Mouse (Mus musculus): ENCODE measurements around the gene 1700003E16Rik. TPM values are rescaled to one million over a fixed set of nuclear protein-coding genes. Genes with fewer than 3 reads are reported as not detected.

1700003E16Rik gene
- polyA plus RNA-seq, 1 experiment from 2014 or later: 7.5 TPM

- H3K9me3 ChIP-seq (ENCODE audit: control insufficient read depth, low read length): no peaks in the 10 kb centered on the region
- ATAC-seq (ENCODE audit: low FRiP score) (no peak), DNase-seq (ENCODE audit: low spot score) (no peak)
- peaks cover 18% of the 10 kb centered on the region for H3K4me1 ChIP-seq (replicated peaks; ENCODE audit: control insufficient read depth, insufficient read depth, low read length)
- peak overlapping the region; percentile 36 for H3K4me3 ChIP-seq (replicated peaks; ENCODE audit: low read length)
- WGBS: 14% methylated on average over 5 of the region's 5 CpGs
- peaks cover 6% of the 10 kb centered on the region; the same call in 1 of the 2 replicates for H3K27me3 ChIP-seq (ENCODE audit: control insufficient read depth, insufficient read depth, low read length)
- peak overlapping the region; percentile 89 for H3K27ac ChIP-seq
- H3K9ac ChIP-seq: peak overlapping the region; percentile 64
- H3K4me2 ChIP-seq (replicated peaks): peak overlapping the region; percentile 59
- H3K36me3 ChIP-seq (replicated peaks; ENCODE audit: control insufficient read depth, insufficient read depth): no peaks in the 10 kb centered on the region
Measured at GRCm38 (mm10) chr6:83136291-83136880, 19.8 kb upstream of the 1700003E16Rik start.

DNA sequence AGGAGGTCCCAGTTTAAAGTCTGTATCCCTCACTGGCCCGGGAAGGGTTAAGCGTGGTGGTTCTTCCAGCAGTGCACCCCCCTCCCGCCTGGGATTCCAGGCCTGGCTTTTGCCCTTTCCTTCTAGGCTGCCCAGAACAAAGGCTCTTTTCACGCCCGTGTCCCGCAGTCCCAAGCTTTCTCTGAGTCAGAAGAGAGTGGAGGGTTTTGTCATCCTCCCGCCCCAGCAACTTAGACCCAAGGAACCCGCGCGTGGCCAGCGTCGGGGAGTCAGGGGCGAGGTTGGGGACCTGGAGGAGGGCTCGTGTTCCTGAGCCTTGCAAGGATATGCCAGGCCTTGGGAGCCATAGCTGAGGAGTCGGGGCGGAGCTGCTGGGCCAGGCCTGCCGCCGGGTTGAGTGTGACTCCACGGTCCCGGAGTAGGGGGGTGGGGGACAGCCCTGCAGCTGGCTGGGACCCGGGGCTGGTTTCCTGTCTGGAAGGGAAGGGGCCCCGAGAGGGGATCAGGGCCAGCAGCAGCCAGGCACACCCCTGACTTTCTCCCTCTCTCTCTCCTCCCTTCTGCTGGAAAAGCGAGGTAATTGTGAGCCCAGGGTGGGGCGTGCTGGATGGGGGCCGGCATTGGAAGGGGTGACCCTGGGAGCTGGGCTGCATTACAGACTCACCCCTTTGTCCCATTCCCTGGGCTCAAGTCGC lies 19.2 kb upstream of the 1700003E16Rik start:
- DNase-seq (ENCODE audit: low spot score) (peak; percentile 59), ATAC-seq (ENCODE audit: low FRiP score) (peak; percentile 73)
- Histone ChIP-seq H3K4me2 (replicated peaks) (peak overlapping the region; percentile 59), H3K27ac (peak overlapping the region; percentile 89), H3K4me3 (replicated peaks; ENCODE audit: low read length) (peak overlapping the region; percentile 36), H3K36me3 (replicated peaks; ENCODE audit: control insufficient read depth, insufficient read depth) (no peaks in the 10 kb centered on the region), H3K9me3 (ENCODE audit: control insufficient read depth, low read length) (no peaks in the 10 kb centered on the region), H3K9ac (peak overlapping the region; percentile 64), H3K27me3 (ENCODE audit: control insufficient read depth, insufficient read depth, low read length) (peaks cover 6% of the 10 kb centered on the region; the same call in 1 of the 2 replicates), H3K4me1 (replicated peaks; ENCODE audit: control insufficient read depth, insufficient read depth, low read length) (peaks cover 21% of the 10 kb centered on the region)
- under 1% methylated on average over 25 of the region's 26 CpGs for WGBS

DNA sequence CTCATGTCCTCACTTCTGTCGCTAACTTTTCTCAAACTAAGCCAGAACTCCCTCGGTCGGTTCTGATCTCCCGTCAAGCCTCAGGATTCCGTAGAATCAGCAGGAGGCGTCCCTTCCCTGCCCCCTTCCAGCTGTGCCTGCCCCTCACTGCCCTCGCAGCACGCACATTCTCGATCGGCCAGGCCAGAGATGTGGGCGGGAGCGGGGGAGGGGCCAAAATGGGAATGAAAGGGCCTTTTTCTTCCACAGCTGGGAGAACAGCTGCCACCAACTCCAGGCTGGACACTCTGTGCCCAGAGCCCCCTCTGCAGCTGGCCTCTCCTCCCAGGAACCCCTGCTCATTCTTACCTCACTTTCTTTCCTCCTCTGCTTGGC lies 18.6 kb upstream of the 1700003E16Rik start:
- Histone ChIP-seq H3K4me1 (replicated peaks; ENCODE audit: control insufficient read depth, insufficient read depth, low read length) (peaks cover 27% of the 10 kb centered on the region), H3K36me3 (replicated peaks; ENCODE audit: control insufficient read depth, insufficient read depth) (no peaks in the 10 kb centered on the region), H3K27me3 (ENCODE audit: control insufficient read depth, insufficient read depth, low read length) (peaks cover 6% of the 10 kb centered on the region; the same call in 1 of the 2 replicates), H3K4me2 (replicated peaks) (peak overlapping the region; percentile 59), H3K27ac (peak overlapping the region; percentile 89), H3K4me3 (replicated peaks; ENCODE audit: low read length) (peak overlapping the region; percentile 36), H3K9ac (peak overlapping the region; percentile 64), H3K9me3 (ENCODE audit: control insufficient read depth, low read length) (no peaks in the 10 kb centered on the region)
- ATAC-seq (ENCODE audit: low FRiP score) (peak; percentile 43; the same call in 1 of the 2 replicates), DNase-seq (ENCODE audit: low spot score) (peak; percentile 54)
- 0% methylated on average over 12 of the region's 12 CpGs for WGBS

DNA sequence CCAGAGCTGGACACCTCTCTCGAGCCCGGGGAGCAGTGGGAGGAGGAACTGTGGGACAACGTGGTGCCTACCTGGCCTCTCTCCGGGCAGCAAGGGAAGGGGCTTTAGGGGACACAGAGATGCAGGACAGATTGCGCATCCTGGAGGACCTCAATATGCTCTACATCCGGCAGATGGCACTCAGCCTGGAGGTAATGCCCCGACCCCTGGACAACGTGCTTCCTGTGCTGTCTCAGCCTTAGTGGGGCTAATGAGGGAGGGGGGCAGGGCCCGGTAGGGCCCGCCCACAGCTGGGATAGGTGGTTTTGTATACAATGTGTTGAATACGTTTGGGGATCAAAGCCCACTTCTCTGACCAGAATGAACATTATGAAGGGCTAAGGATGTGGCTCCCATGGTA lies 18.1 kb upstream of the 1700003E16Rik start:
- Histone ChIP-seq H3K9me3 (ENCODE audit: control insufficient read depth, low read length) (no peaks in the 10 kb centered on the region), H3K4me1 (replicated peaks; ENCODE audit: control insufficient read depth, insufficient read depth, low read length) (peaks cover 30% of the 10 kb centered on the region), H3K27me3 (ENCODE audit: control insufficient read depth, insufficient read depth, low read length) (peaks cover 6% of the 10 kb centered on the region; the same call in 1 of the 2 replicates), H3K9ac (peak overlapping the region; percentile 64), H3K4me3 (replicated peaks; ENCODE audit: low read length) (peak overlapping the region; percentile 36), H3K4me2 (replicated peaks) (peak overlapping the region; percentile 59), H3K36me3 (replicated peaks; ENCODE audit: control insufficient read depth, insufficient read depth) (no peaks in the 10 kb centered on the region), H3K27ac (peak overlapping the region; percentile 89)
- DNase-seq (ENCODE audit: low spot score): no peak
- peak; percentile 21; the same call in 1 of the 2 replicates for ATAC-seq (ENCODE audit: low FRiP score)
- WGBS: under 1% methylated on average over 11 of the region's 11 CpGs

DNA sequence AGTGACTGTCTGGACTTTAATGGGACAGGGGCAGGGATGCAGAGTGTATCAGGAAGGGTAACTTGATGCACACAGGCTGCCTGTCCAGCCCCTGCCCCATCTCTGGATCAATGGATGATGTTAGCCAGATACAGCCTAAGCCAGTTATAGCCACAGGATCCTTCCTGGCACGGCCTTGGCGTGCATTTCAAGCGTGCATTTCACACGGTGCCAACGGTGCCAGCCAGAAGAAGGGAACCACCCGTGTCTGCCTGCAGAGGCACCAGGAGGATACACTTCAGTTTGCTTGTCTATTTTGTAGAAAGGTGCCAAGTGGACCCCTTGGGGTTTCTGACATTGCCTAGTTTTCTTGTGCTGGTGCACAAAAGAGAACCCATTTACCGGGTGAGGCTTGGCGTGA lies 16.2 kb upstream of the 1700003E16Rik start:
- Histone ChIP-seq H3K9ac (no peak overlapping the region), H3K9me3 (ENCODE audit: control insufficient read depth, low read length) (no peaks in the 10 kb centered on the region), H3K27ac (no peak overlapping the region), H3K4me3 (replicated peaks; ENCODE audit: low read length) (no peak overlapping the region), H3K27me3 (ENCODE audit: control insufficient read depth, insufficient read depth, low read length) (peaks cover 6% of the 10 kb centered on the region; the same call in 1 of the 2 replicates), H3K4me1 (replicated peaks; ENCODE audit: control insufficient read depth, insufficient read depth, low read length) (peaks cover 32% of the 10 kb centered on the region), H3K36me3 (replicated peaks; ENCODE audit: control insufficient read depth, insufficient read depth) (no peaks in the 10 kb centered on the region), H3K4me2 (replicated peaks) (no peak overlapping the region)
- ATAC-seq (ENCODE audit: low FRiP score) (no peak), DNase-seq (ENCODE audit: low spot score) (no peak)
- 89% methylated on average over 8 of the region's 8 CpGs for WGBS

- Histone ChIP-seq H3K36me3 (replicated peaks; ENCODE audit: control insufficient read depth, insufficient read depth) (no peaks in the 10 kb centered on the region), H3K9me3 (ENCODE audit: control insufficient read depth, low read length) (no peaks in the 10 kb centered on the region), H3K4me3 (replicated peaks; ENCODE audit: low read length) (no peak overlapping the region; the same call in 1 of the 2 replicates), H3K4me1 (replicated peaks; ENCODE audit: control insufficient read depth, insufficient read depth, low read length) (peaks cover 32% of the 10 kb centered on the region), H3K27ac (no peak overlapping the region), H3K4me2 (replicated peaks) (peak overlapping the region; percentile 60), H3K9ac (peak overlapping the region; percentile 58; the same call in 1 of the 2 replicates), H3K27me3 (ENCODE audit: control insufficient read depth, insufficient read depth, low read length) (no peaks in the 10 kb centered on the region)
- 27% methylated on average over 4 of the region's 4 CpGs for WGBS
- DNase-seq (ENCODE audit: low spot score) (no peak), ATAC-seq (ENCODE audit: low FRiP score) (no peak)
Measured at GRCm38 (mm10) chr6:83141636-83142035, 14.6 kb upstream of the 1700003E16Rik start.

GRCm38 (mm10) chr6:83142211-83142731 lies 13.9 kb upstream of the 1700003E16Rik start:
- DNase-seq (ENCODE audit: low spot score) (no peak), ATAC-seq (ENCODE audit: low FRiP score) (no peak; the same call in 1 of the 2 replicates)
- WGBS: 7% methylated on average over 39 of the region's 41 CpGs
- Histone ChIP-seq H3K9ac (peak overlapping the region; percentile 58), H3K4me1 (replicated peaks; ENCODE audit: control insufficient read depth, insufficient read depth, low read length) (peaks cover 27% of the 10 kb centered on the region), H3K4me2 (replicated peaks) (peak overlapping the region; percentile 60), H3K27ac (0 out of 2 replicates have a peak overlapping the region, but pooled peaks have one; percentile 14), H3K27me3 (ENCODE audit: control insufficient read depth, insufficient read depth, low read length) (no peaks in the 10 kb centered on the region), H3K36me3 (replicated peaks; ENCODE audit: control insufficient read depth, insufficient read depth) (no peaks in the 10 kb centered on the region), H3K4me3 (replicated peaks; ENCODE audit: low read length) (peak overlapping the region; percentile 33), H3K9me3 (ENCODE audit: control insufficient read depth, low read length) (no peaks in the 10 kb centered on the region)

DNA sequence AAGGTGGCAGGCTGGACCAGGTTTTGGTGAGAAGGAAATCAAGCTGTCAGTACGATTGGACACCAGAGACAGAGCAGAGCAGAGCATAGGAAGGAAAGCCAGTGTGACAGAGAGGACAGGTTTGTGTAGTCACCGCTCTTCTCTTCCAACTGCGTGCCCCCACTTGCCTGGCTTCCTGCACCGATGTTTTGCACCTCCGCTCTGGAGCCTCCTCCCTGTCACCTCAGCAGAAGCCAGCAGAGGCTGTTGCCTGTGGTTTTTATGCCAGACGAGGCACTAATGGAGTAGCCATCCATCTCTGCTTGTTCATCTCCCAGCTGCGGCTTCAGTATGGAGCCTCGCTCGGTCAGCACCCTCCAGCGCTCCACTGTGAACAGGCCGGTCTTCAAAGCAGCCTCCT lies 13.3 kb upstream of the 1700003E16Rik start:
- Histone ChIP-seq H3K9ac (no peak overlapping the region), H3K4me1 (replicated peaks; ENCODE audit: control insufficient read depth, insufficient read depth, low read length) (peaks cover 21% of the 10 kb centered on the region), H3K4me2 (replicated peaks) (peak overlapping the region; percentile 60; the same call in 1 of the 2 replicates), H3K27me3 (ENCODE audit: control insufficient read depth, insufficient read depth, low read length) (no peaks in the 10 kb centered on the region), H3K9me3 (ENCODE audit: control insufficient read depth, low read length) (no peaks in the 10 kb centered on the region), H3K36me3 (replicated peaks; ENCODE audit: control insufficient read depth, insufficient read depth) (no peaks in the 10 kb centered on the region; the same call in 1 of the 2 replicates), H3K27ac (no peak overlapping the region), H3K4me3 (replicated peaks; ENCODE audit: low read length) (peak overlapping the region; percentile 33; the same call in 1 of the 2 replicates)
- ATAC-seq (ENCODE audit: low FRiP score) (no peak), DNase-seq (ENCODE audit: low spot score) (no peak)
- 40% methylated on average over 11 of the region's 11 CpGs for WGBS

DNA sequence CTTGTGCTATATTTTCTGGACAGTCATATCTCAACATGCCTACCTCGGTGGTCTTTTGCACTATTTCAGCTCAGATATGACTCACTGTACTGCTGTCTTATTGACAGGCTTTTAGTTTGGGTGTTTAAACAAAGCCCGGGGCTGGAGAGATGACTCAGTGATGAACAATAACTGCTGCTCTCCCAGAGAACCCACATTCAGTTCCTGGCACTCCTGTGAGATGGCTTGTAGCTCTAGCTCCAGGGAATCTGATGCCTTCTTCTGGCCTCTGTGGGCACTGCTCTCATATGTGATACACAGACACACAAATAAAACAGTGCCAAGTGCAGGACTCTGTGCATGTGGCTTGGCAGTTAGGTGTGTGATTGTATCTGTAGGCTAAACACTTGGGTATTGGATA lies 11.0 kb upstream of the 1700003E16Rik start:
- ATAC-seq (ENCODE audit: low FRiP score) (no peak), DNase-seq (ENCODE audit: low spot score) (no peak)
- no peak overlapping the region for H3K4me3 ChIP-seq (replicated peaks; ENCODE audit: low read length)
- H3K9ac ChIP-seq: no peak overlapping the region
- H3K27me3 ChIP-seq (ENCODE audit: control insufficient read depth, insufficient read depth, low read length): no peaks in the 10 kb centered on the region
- no peaks in the 10 kb centered on the region for H3K9me3 ChIP-seq (ENCODE audit: control insufficient read depth, low read length)
- H3K27ac ChIP-seq: no peak overlapping the region
- H3K4me1 ChIP-seq (replicated peaks; ENCODE audit: control insufficient read depth, insufficient read depth, low read length): peaks cover 14% of the 10 kb centered on the region
- 84% methylated on average over 2 of the region's 2 CpGs for WGBS
- H3K36me3 ChIP-seq (replicated peaks; ENCODE audit: control insufficient read depth, insufficient read depth): peaks cover 4% of the 10 kb centered on the region
- no peak overlapping the region for H3K4me2 ChIP-seq (replicated peaks)

Data from hindbrain, embryonic 14.5 days (tissue).